Mouse (Mus musculus): ENCODE data around the gene Alx3. TPM values are rescaled to one million over a fixed set of nuclear protein-coding genes. Genes with fewer than 3 reads are reported as not detected.

The Alx3 gene
- not detected in 2 replicates for total RNA-seq (2017)

GRCm38 (mm10) chr3:107594662-107595263 lies at the start of gene Alx3:
Alx3 (plus strand) TSS chr3:107595031.
- ATAC-seq (replicated peaks; ENCODE audit: low read depth, poor library complexity, severe bottlenecking), result no peak

GRCm38 (mm10) chr3:107545278-107545677 lies 49.6 kb upstream of the Alx3 start:
- no peak for ATAC-seq (replicated peaks; ENCODE audit: low read depth, poor library complexity, severe bottlenecking)

GRCm38 (mm10) chr3:107545716-107546412 lies 49.0 kb upstream of the Alx3 start:
- no peak for ATAC-seq (replicated peaks; ENCODE audit: low read depth, poor library complexity, severe bottlenecking)

GRCm38 (mm10) chr3:107546956-107547355 lies 47.9 kb upstream of the Alx3 start:
- ATAC-seq (replicated peaks; ENCODE audit: low read depth, poor library complexity, severe bottlenecking), result no peak

- peak; percentile 73 for ATAC-seq (replicated peaks; ENCODE audit: low read depth, poor library complexity, severe bottlenecking)
Observed at GRCm38 (mm10) chr3:107550409-107551049, 44.3 kb upstream of the Alx3 start.

- no peak for ATAC-seq (replicated peaks; ENCODE audit: low read depth, poor library complexity, severe bottlenecking)
Observed at GRCm38 (mm10) chr3:107554842-107555241, 40.0 kb upstream of the Alx3 start, which contains the start of gene Ubl4b. Ubl4b (minus strand) TSS chr3:107555073.

- 0 out of 2 replicates have a peak, but pooled peaks have one; percentile 10 for ATAC-seq (replicated peaks; ENCODE audit: low read depth, poor library complexity, severe bottlenecking)
Observed at GRCm38 (mm10) chr3:107558740-107559139, 36.1 kb upstream of the Alx3 start.

- ATAC-seq (replicated peaks; ENCODE audit: low read depth, poor library complexity, severe bottlenecking), result peak; percentile 96
Observed at GRCm38 (mm10) chr3:107559183-107559582, 35.6 kb upstream of the Alx3 start.

- ATAC-seq (replicated peaks; ENCODE audit: low read depth, poor library complexity, severe bottlenecking), result no peak
Observed at GRCm38 (mm10) chr3:107562104-107562503, 32.7 kb upstream of the Alx3 start.

GRCm38 (mm10) chr3:107562591-107562990 lies 32.2 kb upstream of the Alx3 start:
- no peak for ATAC-seq (replicated peaks; ENCODE audit: low read depth, poor library complexity, severe bottlenecking)

- no peak for ATAC-seq (replicated peaks; ENCODE audit: low read depth, poor library complexity, severe bottlenecking)
Observed at GRCm38 (mm10) chr3:107563880-107564279, 31.0 kb upstream of the Alx3 start.

- no peak for ATAC-seq (replicated peaks; ENCODE audit: low read depth, poor library complexity, severe bottlenecking)
Observed at GRCm38 (mm10) chr3:107565331-107565730, 29.5 kb upstream of the Alx3 start.

GRCm38 (mm10) chr3:107567766-107568165 lies 27.1 kb upstream of the Alx3 start:
- no peak for ATAC-seq (replicated peaks; ENCODE audit: low read depth, poor library complexity, severe bottlenecking)

GRCm38 (mm10) chr3:107568721-107569120 lies 26.1 kb upstream of the Alx3 start:
- ATAC-seq (replicated peaks; ENCODE audit: low read depth, poor library complexity, severe bottlenecking), result no peak

GRCm38 (mm10) chr3:107571205-107571604 lies 23.6 kb upstream of the Alx3 start:
- ATAC-seq (replicated peaks; ENCODE audit: low read depth, poor library complexity, severe bottlenecking), result peak; percentile 66

GRCm38 (mm10) chr3:107576807-107577206 lies 18.0 kb upstream of the Alx3 start:
- ATAC-seq (replicated peaks; ENCODE audit: low read depth, poor library complexity, severe bottlenecking), result no peak

- ATAC-seq (replicated peaks; ENCODE audit: low read depth, poor library complexity, severe bottlenecking), result peak; percentile 79
Observed at GRCm38 (mm10) chr3:107577810-107578390, 16.9 kb upstream of the Alx3 start.

GRCm38 (mm10) chr3:107579466-107579865 lies 15.4 kb upstream of the Alx3 start:
- peak; percentile 60; the same call in 1 of the 2 replicates for ATAC-seq (replicated peaks; ENCODE audit: low read depth, poor library complexity, severe bottlenecking)

GRCm38 (mm10) chr3:107581103-107582010 lies 13.5 kb upstream of the Alx3 start:
- no peak for ATAC-seq (replicated peaks; ENCODE audit: low read depth, poor library complexity, severe bottlenecking)
